Mouse (Mus musculus) lung, postnatal 36 days (tissue): Measurements from ENCODE around the gene Poc1b.

Experiments used
- DNase-seq: peaks from one replicate; pipeline ENCODE4 v3.0.0; 2022; ENCODE audit warnings: mixed read lengths

The Poc1b gene

GRCm38 (mm10) chr10:99106703-99107631 lies at the start of gene Poc1b:
Poc1b (plus strand) TSS chr10:99107036.
- DNase-seq = peak; percentile 88

GRCm38 (mm10) chr10:99060588-99060987 lies 46.2 kb upstream of the Poc1b start:
- DNase-seq = peak; percentile 69

GRCm38 (mm10) chr10:99061418-99061817 lies 45.4 kb upstream of the Poc1b start:
- DNase-seq = no peak

GRCm38 (mm10) chr10:99062546-99062945 lies 44.3 kb upstream of the Poc1b start:
- no peak for DNase-seq

GRCm38 (mm10) chr10:99076113-99076895 lies 30.5 kb upstream of the Poc1b start:
- no peak for DNase-seq

GRCm38 (mm10) chr10:99078621-99079020 lies 28.2 kb upstream of the Poc1b start:
- DNase-seq = no peak

- DNase-seq = no peak
Observed at GRCm38 (mm10) chr10:99081569-99081990, 25.3 kb upstream of the Poc1b start.

GRCm38 (mm10) chr10:99083431-99084003 lies 23.3 kb upstream of the Poc1b start:
- DNase-seq = peak; percentile 47

- peak; percentile 94 for DNase-seq
Observed at GRCm38 (mm10) chr10:99084397-99085239, 22.2 kb upstream of the Poc1b start.

GRCm38 (mm10) chr10:99085240-99085587 lies 21.6 kb upstream of the Poc1b start:
- DNase-seq = no peak

- DNase-seq = no peak
Observed at GRCm38 (mm10) chr10:99086029-99086428, 20.8 kb upstream of the Poc1b start.

- no peak for DNase-seq
Observed at GRCm38 (mm10) chr10:99089906-99090305, 16.9 kb upstream of the Poc1b start.

- DNase-seq = no peak
Observed at GRCm38 (mm10) chr10:99093364-99093763, 13.5 kb upstream of the Poc1b start.

GRCm38 (mm10) chr10:99095114-99095513 lies 11.7 kb upstream of the Poc1b start:
- no peak for DNase-seq

- peak; percentile 71 for DNase-seq
Observed at GRCm38 (mm10) chr10:99097374-99097773, 9.5 kb upstream of the Poc1b start.

- DNase-seq = no peak
Observed at GRCm38 (mm10) chr10:99105522-99105921, 1.3 kb upstream of the Poc1b start.

- no peak for DNase-seq
Observed at GRCm38 (mm10) chr10:99106311-99106702, 529 bp upstream of the Poc1b start.

GRCm38 (mm10) chr10:99107964-99108363 lies 1.1 kb downstream of the Poc1b start, which contains the start of gene Galnt4:
Galnt4 (plus strand) TSS chr10:99108159.
- peak; percentile 93 for DNase-seq

GRCm38 (mm10) chr10:99108431-99108982 lies 1.7 kb downstream of the Poc1b start:
- DNase-seq = no peak

GRCm38 (mm10) chr10:99113533-99113932 lies 6.7 kb downstream of the Poc1b start:
- DNase-seq = no peak

GRCm38 (mm10) chr10:99114295-99114694 lies 7.5 kb downstream of the Poc1b start:
- no peak for DNase-seq
